Comparison of ENCODE assay signal across 8 mouse cellular contexts in genomic region chr11:60698806-60699523, GRCm38 (mm10). TPM values are rescaled to one million over a fixed set of nuclear protein-coding genes. Genes with fewer than 3 reads are reported as not detected.
DNase-seq lines count a peak whose midpoint lies in the region; ATAC-seq lines count a peak whose summit lies in the region.

No protein-coding gene starts in this region.

- under 1% methylated on average over 20 of the region's 22 CpGs for WGBS in hindbrain, embryonic 15.5 days
- WGBS in stomach, embryonic 16.5 days: 4% methylated on average over 22 of the region's 22 CpGs

- peak overlapping the region; percentile 91 for H3K27ac ChIP-seq in hindbrain, embryonic 15.5 days (replicated peaks)
- H3K27ac ChIP-seq in stomach, embryonic 16.5 days (ENCODE audit: low read length): peak overlapping the region; percentile 76

- DNase-seq in right cerebral cortex, postnatal 14 days: peak; percentile 50
- no peak for DNase-seq in right cerebral cortex, postnatal 36 days (ENCODE audit: low spot score in 2 of 2)
- DNase-seq in gastrocnemius, adult 8-10 months (ENCODE audit: low spot score in 2 of 2): peak; percentile 53 to 57
- peak; percentile 54 for DNase-seq in left cerebral cortex, postnatal 4 days
- peak; percentile 81 for DNase-seq in mesoderm, embryonic 11.5 days (ENCODE audit: low read depth, low spot score)

- H3K4me3 ChIP-seq in hindbrain, embryonic 15.5 days: peak overlapping the region; percentile 96
- peak overlapping the region; percentile 91 for H3K4me3 ChIP-seq in stomach, embryonic 16.5 days (replicated peaks; ENCODE audit: low read length)

- no peaks in the 10 kb centered on the region for H3K27me3 ChIP-seq in hindbrain, embryonic 15.5 days
- H3K27me3 ChIP-seq in stomach, embryonic 16.5 days (ENCODE audit: control insufficient read depth, insufficient read depth, low read length): no peaks in the 10 kb centered on the region

- no peaks in the 10 kb centered on the region for H3K36me3 ChIP-seq in hindbrain, embryonic 15.5 days
- H3K36me3 ChIP-seq in stomach, embryonic 16.5 days (ENCODE audit: control insufficient read depth, insufficient read depth, low read length): no peaks in the 10 kb centered on the region

- H3K4me2 ChIP-seq in hindbrain, embryonic 15.5 days: peak overlapping the region; percentile 93
- H3K4me2 ChIP-seq in stomach, embryonic 16.5 days (ENCODE audit: low read depth, low read length): peak overlapping the region; percentile 60

- peak; percentile 44 for ATAC-seq in common myeloid progenitor, adult 5-6 weeks (replicated peaks; ENCODE audit: low read depth, poor library complexity, severe bottlenecking)
- peak; percentile 48 for ATAC-seq in hindbrain, embryonic 15.5 days (ENCODE audit: low FRiP score, low read depth)
- ATAC-seq in stomach, embryonic 16.5 days (ENCODE audit: insufficient read depth, low FRiP score): peak; percentile 47

- peaks cover 49% of the 10 kb centered on the region for H3K4me1 ChIP-seq in hindbrain, embryonic 15.5 days (replicated peaks)
- H3K4me1 ChIP-seq in stomach, embryonic 16.5 days (ENCODE audit: control insufficient read depth, insufficient read depth, low read length): peaks cover 17% of the 10 kb centered on the region

- no peaks in the 10 kb centered on the region for H3K9me3 ChIP-seq in hindbrain, embryonic 15.5 days
- H3K9me3 ChIP-seq in stomach, embryonic 16.5 days (replicated peaks; ENCODE audit: control insufficient read depth, low read length): no peaks in the 10 kb centered on the region

- H3K9ac ChIP-seq in hindbrain, embryonic 15.5 days: peak overlapping the region; percentile 38
- H3K9ac ChIP-seq in stomach, embryonic 16.5 days (ENCODE audit: low read length): peak overlapping the region; percentile 96

- intact Hi-C loops in left cerebral cortex, postnatal 4 days (cut with DNase I): no loop called here

RNA-seq across cellular contexts. Expression of gene Llgl1, which starts 0.6 kb away (rescaled TPM):
- 7.1 and 10.4 TPM in 2 replicates for total RNA-seq in common myeloid progenitor, adult 5-6 weeks (2017)
- 10 to 100 TPM in 1 of 4 experiments, 1 to 10 TPM in 3; 9.5 to 10.3 (median 9.8) TPM for total RNA-seq in gastrocnemius, adult 8-10 months (2022)
- 51.7 and 53.2 TPM in 2 replicates for polyA plus RNA-seq in hindbrain, embryonic 15.5 days (2015; fragmentation: Nextera tagmentation; extraction: Ambion mirVana)
- total RNA-seq in left cerebral cortex, postnatal 4 days (2021): 10 to 100 TPM; 42.2 to 43.4 TPM
- 43.2 and 46.7 TPM in 2 replicates for polyA plus RNA-seq in stomach, embryonic 16.5 days (2015; fragmentation: Nextera tagmentation; extraction: Ambion mirVana)

RNA-seq across cellular contexts. Expression of gene Flii, which starts 28.1 kb away (rescaled TPM):
- total RNA-seq in common myeloid progenitor, adult 5-6 weeks (2017): 83.6 and 129 TPM in 2 replicates
- total RNA-seq in gastrocnemius, adult 8-10 months (2022): 100 to 1,000 TPM in 2 of 4 experiments, 10 to 100 TPM in 2; 96.0 to 116 (median 101) TPM
- 72.7 and 77.5 TPM in 2 replicates for polyA plus RNA-seq in hindbrain, embryonic 15.5 days (2015; fragmentation: Nextera tagmentation; extraction: Ambion mirVana)
- 10 to 100 TPM; 92.3 to 92.6 TPM for total RNA-seq in left cerebral cortex, postnatal 4 days (2021)
- 87.7 and 97.6 TPM in 2 replicates for polyA plus RNA-seq in stomach, embryonic 16.5 days (2015; fragmentation: Nextera tagmentation; extraction: Ambion mirVana)

RNA-seq across cellular contexts. Expression of gene Mief2, which starts 29.2 kb away (rescaled TPM):
- 3.5 TPM in 2 replicates for total RNA-seq in common myeloid progenitor, adult 5-6 weeks (2017)
- total RNA-seq in gastrocnemius, adult 8-10 months (2022): 10 to 100 TPM; 80.3 to 94.0 (median 84.3) TPM
- 24.7 and 27.0 TPM in 2 replicates for polyA plus RNA-seq in hindbrain, embryonic 15.5 days (2015; fragmentation: Nextera tagmentation; extraction: Ambion mirVana)
- 10 to 100 TPM; 29.9 to 30.5 TPM for total RNA-seq in left cerebral cortex, postnatal 4 days (2021)
- polyA plus RNA-seq in stomach, embryonic 16.5 days (2015; fragmentation: Nextera tagmentation; extraction: Ambion mirVana): 11.2 and 13.2 TPM in 2 replicates

Comparison
In these comparisons a context has a peak if more than half of its experiments do, and no peak if none do; other contexts are left out.
1. DNase-seq: peak in right cerebral cortex, postnatal 14 days (single experiment), gastrocnemius, adult 8-10 months (2 of 2), left cerebral cortex, postnatal 4 days (single experiment) and mesoderm, embryonic 11.5 days (single experiment); none in right cerebral cortex, postnatal 36 days (0 of 2).
2. Peak in every context shown above with its lines, with median percentiles within 50 percentile points of each other: ATAC-seq.